Mouse (Mus musculus): ENCODE measurements around the gene Rhbdf1. TPM values are rescaled to one million over a fixed set of nuclear protein-coding genes. Genes with fewer than 3 reads are reported as not detected.

The Rhbdf1 gene
- polyA plus RNA-seq, 1 experiment from 2014 or later: 54.8 TPM

GRCm38 (mm10) chr11:32160341-32160740, 61.8 kb downstream of the Rhbdf1 start:
- Histone ChIP-seq H3K27ac (ENCODE audit: low read length) (no peak overlapping the region), H3K27me3 (replicated peaks; ENCODE audit: insufficient read depth, low read length) (no peaks in the 10 kb centered on the region), H3K9ac (replicated peaks; ENCODE audit: low read depth) (no peak overlapping the region), H3K36me3 (ENCODE audit: insufficient read depth, low read length) (no peaks in the 10 kb centered on the region), H3K4me3 (ENCODE audit: low read depth, low read length) (no peak overlapping the region), H3K9me3 (ENCODE audit: low read length) (no peaks in the 10 kb centered on the region), H3K4me2 (replicated peaks; ENCODE audit: low read depth, low read length) (no peak overlapping the region), H3K4me1 (ENCODE audit: insufficient read depth, low read depth, low read length) (no peaks in the 10 kb centered on the region)
- ATAC-seq (no peak), DNase-seq (ENCODE audit: low spot score) (no peak)
- TF ChIP-seq CTCF (IDR thresholded peaks at IDR 0.05): no peak
- no peak for TF ChIP-seq EP300 (IDR thresholded peaks at IDR 0.05)
- 73% methylated on average over 7 of the region's 7 CpGs for WGBS

Other genes starting within 250 kb of the Rhbdf1 start
- gene Nsg2, start 221.8 kb downstream of the Rhbdf1 start, polyA plus RNA-seq (2015; fragmentation: Nextera tagmentation; extraction: Ambion mirVana): 0.20 and 0.38 TPM in 2 replicates
- 0.05 TPM in 1 of 2 replicates, not detected in the other for gene Il9r, start 22.0 kb downstream of the Rhbdf1 start, polyA plus RNA-seq (2015; fragmentation: Nextera tagmentation; extraction: Ambion mirVana)
- 18.9 and 20.8 TPM in 2 replicates for gene Snrnp25, start 16.9 kb downstream of the Rhbdf1 start, polyA plus RNA-seq (2015; fragmentation: Nextera tagmentation; extraction: Ambion mirVana)
- gene Mpg, start 4.2 kb upstream of the Rhbdf1 start, polyA plus RNA-seq (2015; fragmentation: Nextera tagmentation; extraction: Ambion mirVana): 22.9 and 25.9 TPM in 2 replicates
- gene Nprl3, start 45.4 kb upstream of the Rhbdf1 start, polyA plus RNA-seq (2015; fragmentation: Nextera tagmentation; extraction: Ambion mirVana): 33.6 TPM in 2 replicates
- gene Hba-x, start 54.1 kb upstream of the Rhbdf1 start, polyA plus RNA-seq (2015; fragmentation: Nextera tagmentation; extraction: Ambion mirVana): 5.0 and 7.7 TPM in 2 replicates
- gene Hba-a1, start 61.2 kb upstream of the Rhbdf1 start, polyA plus RNA-seq (2015; fragmentation: Nextera tagmentation; extraction: Ambion mirVana): 11,284 and 13,685 TPM in 2 replicates
- gene Hbq1b, start 64.7 kb upstream of the Rhbdf1 start, polyA plus RNA-seq (2015; fragmentation: Nextera tagmentation; extraction: Ambion mirVana): 2.8 and 4.0 TPM in 2 replicates
- gene Hba-a2, start 74.2 kb upstream of the Rhbdf1 start, polyA plus RNA-seq (2015; fragmentation: Nextera tagmentation; extraction: Ambion mirVana): 27,628 and 32,987 TPM in 2 replicates
- 0.94 and 1.4 TPM in 2 replicates for gene Hbq1a, start 77.8 kb upstream of the Rhbdf1 start, polyA plus RNA-seq (2015; fragmentation: Nextera tagmentation; extraction: Ambion mirVana)
- gene Sh3pxd2b, start 125.5 kb upstream of the Rhbdf1 start, polyA plus RNA-seq (2015; fragmentation: Nextera tagmentation; extraction: Ambion mirVana): 7.4 and 9.4 TPM in 2 replicates
- gene Ubtd2, start 233.1 kb upstream of the Rhbdf1 start, polyA plus RNA-seq (2015; fragmentation: Nextera tagmentation; extraction: Ambion mirVana): 23.7 and 25.1 TPM in 2 replicates